Mouse (Mus musculus): ENCODE measurements around the gene Rasgrp2. TPM values are rescaled to one million over a fixed set of nuclear protein-coding genes. Genes with fewer than 3 reads are reported as not detected.

The Rasgrp2 gene
- total RNA-seq, 2 experiments from 2014 or later: 24.0 to 37.6 TPM

GRCm38 (mm10) chr19:6380411-6381166, 18.6 kb upstream of the Rasgrp2 start:
- DNase-seq: no peak
- intact Hi-C loops (cut with DNase I; ENCODE audit: low total_unique reads): no loop called here

- intact Hi-C loops (cut with DNase I; ENCODE audit: low total_unique reads): no loop called here
- DNase-seq: no peak
Measured at GRCm38 (mm10) chr19:6381238-6381637, 17.9 kb upstream of the Rasgrp2 start.

GRCm38 (mm10) chr19:6382323-6382924, 16.7 kb upstream of the Rasgrp2 start:
- DNase-seq: no peak
- intact Hi-C loops (cut with DNase I; ENCODE audit: low total_unique reads): no loop called here

GRCm38 (mm10) chr19:6383470-6383869, 15.7 kb upstream of the Rasgrp2 start:
- DNase-seq: peak; percentile 66
- intact Hi-C loops (cut with DNase I; ENCODE audit: low total_unique reads): no loop called here

- intact Hi-C loops (cut with DNase I; ENCODE audit: low total_unique reads): no loop called here
- peak; percentile 92 for DNase-seq
Measured at GRCm38 (mm10) chr19:6384128-6384527, 15.0 kb upstream of the Rasgrp2 start, which contains the start of gene Pygm. Pygm (plus strand) TSS chr19:6384399.

- DNase-seq: peak; percentile 74
- intact Hi-C loops (cut with DNase I; ENCODE audit: low total_unique reads): no loop called here
Measured at GRCm38 (mm10) chr19:6384954-6385353, 14.2 kb upstream of the Rasgrp2 start.

- intact Hi-C loops (cut with DNase I; ENCODE audit: low total_unique reads): no loop called here
- no peak for DNase-seq
Measured at GRCm38 (mm10) chr19:6385419-6385818, 13.7 kb upstream of the Rasgrp2 start.

- no peak for DNase-seq
- intact Hi-C loops (cut with DNase I; ENCODE audit: low total_unique reads): no loop called here
Measured at GRCm38 (mm10) chr19:6385821-6386220, 13.3 kb upstream of the Rasgrp2 start.

- intact Hi-C loops (cut with DNase I; ENCODE audit: low total_unique reads): no loop called here
- DNase-seq: no peak
Measured at GRCm38 (mm10) chr19:6386234-6386633, 12.9 kb upstream of the Rasgrp2 start.

- peak; percentile 63 for DNase-seq
- intact Hi-C loops (cut with DNase I; ENCODE audit: low total_unique reads): no loop called here
Measured at GRCm38 (mm10) chr19:6388006-6388405, 11.1 kb upstream of the Rasgrp2 start.

- intact Hi-C loops (cut with DNase I; ENCODE audit: low total_unique reads): no loop called here
- no peak for DNase-seq
Measured at GRCm38 (mm10) chr19:6389803-6390202, 9.3 kb upstream of the Rasgrp2 start.

GRCm38 (mm10) chr19:6390251-6390650, 8.9 kb upstream of the Rasgrp2 start:
- no peak for DNase-seq

GRCm38 (mm10) chr19:6392743-6393393, 6.3 kb upstream of the Rasgrp2 start:
- intact Hi-C loops (cut with DNase I; ENCODE audit: low total_unique reads): no loop called here
- no peak for DNase-seq

More at GRCm38 (mm10) chr19:6390251-6390650, 8.9 kb upstream of the Rasgrp2 start:
- intact Hi-C loops (cut with DNase I; ENCODE audit: low total_unique reads): no loop called here

GRCm38 (mm10) chr19:6393637-6394036, 5.5 kb upstream of the Rasgrp2 start:
- DNase-seq: no peak
- intact Hi-C loops (cut with DNase I; ENCODE audit: low total_unique reads): no loop called here

- DNase-seq: peak; percentile 3
Measured at GRCm38 (mm10) chr19:6396237-6396636, 2.9 kb upstream of the Rasgrp2 start.

GRCm38 (mm10) chr19:6397582-6398249, 1.4 kb upstream of the Rasgrp2 start:
- intact Hi-C loops (cut with DNase I; ENCODE audit: low total_unique reads): no loop called here
- no peak for DNase-seq

More at GRCm38 (mm10) chr19:6396237-6396636, 2.9 kb upstream of the Rasgrp2 start:
- intact Hi-C loops (cut with DNase I; ENCODE audit: low total_unique reads): no loop called here

- peak; percentile 81 for DNase-seq
- intact Hi-C loops (cut with DNase I; ENCODE audit: low total_unique reads): no loop called here
Measured at GRCm38 (mm10) chr19:6398447-6399284, 474 bp upstream of the Rasgrp2 start.

- no peak for DNase-seq
- intact Hi-C loops (cut with DNase I; ENCODE audit: low total_unique reads): no loop called here
Measured at GRCm38 (mm10) chr19:6400096-6401086, 1.3 kb downstream of the Rasgrp2 start.

All from gastrocnemius, postnatal 14 days (tissue).